Mouse (Mus musculus): Measurements from ENCODE around the gene Lypd4. TPM values are rescaled to one million over a fixed set of nuclear protein-coding genes. Genes with fewer than 3 reads are reported as not detected.
A peak's percentile ranks its signal among the peaks of the same experiment; 100 is the strongest.

Gene Lypd4
- 0.21 and 0.29 TPM in 2 replicates for polyA plus RNA-seq (2015; fragmentation: Nextera tagmentation; extraction: Ambion mirVana)

- no peak within 1 kb of the TSS for H3K4me3 ChIP-seq (ENCODE audit: low read length)
- no peaks in the 10 kb centered on the region; the same call in 1 of the 2 replicates for H3K27me3 ChIP-seq (replicated peaks; ENCODE audit: control insufficient read depth, insufficient read depth, low read length)
- peak within 1 kb of the TSS; percentile 25 for H3K4me2 ChIP-seq (ENCODE audit: low read length)
- no peaks in the 10 kb centered on the region for H3K36me3 ChIP-seq (ENCODE audit: control insufficient read depth, insufficient read depth, low read length)
- H3K9me3 ChIP-seq (ENCODE audit: control insufficient read depth, low read length) = 0 out of 2 replicates have a peak, but pooled peaks cover 3% of the 10 kb centered on the region
- no peak within 1 kb of the TSS for H3K27ac ChIP-seq (ENCODE audit: low read depth, low read length)
- peak; percentile 50; the same call in 1 of the 2 replicates for ATAC-seq
- no peaks in the 10 kb centered on the region for H3K4me1 ChIP-seq (ENCODE audit: control insufficient read depth, insufficient read depth, low read depth, low read length)
- WGBS = 50% methylated on average over 35 of the region's 41 CpGs
- no peak within 1 kb of the TSS for H3K9ac ChIP-seq (ENCODE audit: low read depth, low read length)
Measured at GRCm38 (mm10) chr7:24869532-24870165, at the start of gene Lypd4, which contains the start of gene Dmrtc2. Lypd4 (minus strand) TSS chr7:24869941. Dmrtc2 (plus strand) TSS chr7:24870057.

GRCm38 (mm10) chr7:24918763-24919323 lies 49.1 kb upstream of the Lypd4 start:
- ATAC-seq = no peak
- H3K36me3 ChIP-seq (ENCODE audit: control insufficient read depth, insufficient read depth, low read length) = peaks cover 50% of the 10 kb centered on the region
- H3K9ac ChIP-seq (ENCODE audit: low read depth, low read length) = no peak overlapping the region
- H3K4me2 ChIP-seq (ENCODE audit: low read length) = no peak overlapping the region
- H3K27me3 ChIP-seq (replicated peaks; ENCODE audit: control insufficient read depth, insufficient read depth, low read length) = no peaks in the 10 kb centered on the region
- no peaks in the 10 kb centered on the region for H3K9me3 ChIP-seq (ENCODE audit: control insufficient read depth, low read length)
- no peak overlapping the region for H3K4me3 ChIP-seq (ENCODE audit: low read length)
- WGBS = 91% methylated on average over 20 of the region's 20 CpGs
- no peak overlapping the region for H3K27ac ChIP-seq (ENCODE audit: low read depth, low read length)
- H3K4me1 ChIP-seq (ENCODE audit: control insufficient read depth, insufficient read depth, low read depth, low read length) = no peaks in the 10 kb centered on the region

GRCm38 (mm10) chr7:24912480-24912879 lies 42.7 kb upstream of the Lypd4 start:
- H3K4me1 ChIP-seq (ENCODE audit: control insufficient read depth, insufficient read depth, low read depth, low read length) = no peaks in the 10 kb centered on the region
- no peaks in the 10 kb centered on the region for H3K9me3 ChIP-seq (ENCODE audit: control insufficient read depth, low read length)
- H3K27me3 ChIP-seq (replicated peaks; ENCODE audit: control insufficient read depth, insufficient read depth, low read length) = no peaks in the 10 kb centered on the region
- 97% methylated on average over 14 of the region's 14 CpGs for WGBS
- ATAC-seq = no peak
- no peak overlapping the region for H3K9ac ChIP-seq (ENCODE audit: low read depth, low read length)
- H3K4me3 ChIP-seq (ENCODE audit: low read length) = no peak overlapping the region
- peaks cover 15% of the 10 kb centered on the region for H3K36me3 ChIP-seq (ENCODE audit: control insufficient read depth, insufficient read depth, low read length)
- H3K4me2 ChIP-seq (ENCODE audit: low read length) = no peak overlapping the region
- H3K27ac ChIP-seq (ENCODE audit: low read depth, low read length) = no peak overlapping the region

GRCm38 (mm10) chr7:24907211-24907748 lies 37.5 kb upstream of the Lypd4 start:
- Histone ChIP-seq H3K4me1 (ENCODE audit: control insufficient read depth, insufficient read depth, low read depth, low read length) (peaks cover 13% of the 10 kb centered on the region), H3K36me3 (ENCODE audit: control insufficient read depth, insufficient read depth, low read length) (no peaks in the 10 kb centered on the region), H3K9ac (ENCODE audit: low read depth, low read length) (0 out of 2 replicates have a peak overlapping the region, but pooled peaks have one; percentile 4), H3K9me3 (ENCODE audit: control insufficient read depth, low read length) (no peaks in the 10 kb centered on the region), H3K27me3 (replicated peaks; ENCODE audit: control insufficient read depth, insufficient read depth, low read length) (no peaks in the 10 kb centered on the region), H3K4me2 (ENCODE audit: low read length) (no peak overlapping the region), H3K27ac (ENCODE audit: low read depth, low read length) (no peak overlapping the region), H3K4me3 (ENCODE audit: low read length) (no peak overlapping the region)
- 43% methylated on average over 13 of the region's 13 CpGs for WGBS
- ATAC-seq = no peak

- ATAC-seq = no peak
- 36% methylated on average over 6 of the region's 6 CpGs for WGBS
- Histone ChIP-seq H3K4me2 (ENCODE audit: low read length) (no peak overlapping the region), H3K9ac (ENCODE audit: low read depth, low read length) (no peak overlapping the region), H3K9me3 (ENCODE audit: control insufficient read depth, low read length) (no peaks in the 10 kb centered on the region), H3K27me3 (replicated peaks; ENCODE audit: control insufficient read depth, insufficient read depth, low read length) (no peaks in the 10 kb centered on the region), H3K4me1 (ENCODE audit: control insufficient read depth, insufficient read depth, low read depth, low read length) (peaks cover 13% of the 10 kb centered on the region), H3K4me3 (ENCODE audit: low read length) (no peak overlapping the region), H3K36me3 (ENCODE audit: control insufficient read depth, insufficient read depth, low read length) (no peaks in the 10 kb centered on the region), H3K27ac (ENCODE audit: low read depth, low read length) (no peak overlapping the region)
Measured at GRCm38 (mm10) chr7:24906551-24906950, 36.8 kb upstream of the Lypd4 start.

GRCm38 (mm10) chr7:24904936-24905335 lies 35.2 kb upstream of the Lypd4 start:
- no peak for ATAC-seq
- no peaks in the 10 kb centered on the region for H3K27me3 ChIP-seq (replicated peaks; ENCODE audit: control insufficient read depth, insufficient read depth, low read length)
- peak overlapping the region; percentile 79 for H3K4me2 ChIP-seq (ENCODE audit: low read length)
- H3K4me1 ChIP-seq (ENCODE audit: control insufficient read depth, insufficient read depth, low read depth, low read length) = peaks cover 13% of the 10 kb centered on the region
- H3K4me3 ChIP-seq (ENCODE audit: low read length) = peak overlapping the region; percentile 62
- WGBS = 22% methylated on average over 2 of the region's 3 CpGs
- no peaks in the 10 kb centered on the region for H3K36me3 ChIP-seq (ENCODE audit: control insufficient read depth, insufficient read depth, low read length)
- H3K9ac ChIP-seq (ENCODE audit: low read depth, low read length) = peak overlapping the region; percentile 84; the same call in 1 of the 2 replicates
- peak overlapping the region; percentile 77; the same call in 1 of the 2 replicates for H3K27ac ChIP-seq (ENCODE audit: low read depth, low read length)
- H3K9me3 ChIP-seq (ENCODE audit: control insufficient read depth, low read length) = no peaks in the 10 kb centered on the region

- Histone ChIP-seq H3K4me3 (ENCODE audit: low read length) (peak overlapping the region; percentile 62), H3K4me2 (ENCODE audit: low read length) (peak overlapping the region; percentile 79), H3K27me3 (replicated peaks; ENCODE audit: control insufficient read depth, insufficient read depth, low read length) (no peaks in the 10 kb centered on the region), H3K4me1 (ENCODE audit: control insufficient read depth, insufficient read depth, low read depth, low read length) (peaks cover 13% of the 10 kb centered on the region), H3K9me3 (ENCODE audit: control insufficient read depth, low read length) (no peaks in the 10 kb centered on the region), H3K27ac (ENCODE audit: low read depth, low read length) (peak overlapping the region; percentile 77), H3K9ac (ENCODE audit: low read depth, low read length) (peak overlapping the region; percentile 84), H3K36me3 (ENCODE audit: control insufficient read depth, insufficient read depth, low read length) (no peaks in the 10 kb centered on the region)
- WGBS = under 1% methylated on average over 30 of the region's 30 CpGs
- peak; percentile 98 for ATAC-seq
Measured at GRCm38 (mm10) chr7:24904070-24904483, 34.3 kb upstream of the Lypd4 start.

GRCm38 (mm10) chr7:24903444-24903825 lies 33.7 kb upstream of the Lypd4 start:
- Histone ChIP-seq H3K27me3 (replicated peaks; ENCODE audit: control insufficient read depth, insufficient read depth, low read length) (no peaks in the 10 kb centered on the region), H3K9ac (ENCODE audit: low read depth, low read length) (peak overlapping the region; percentile 80), H3K4me2 (ENCODE audit: low read length) (peak overlapping the region; percentile 79), H3K27ac (ENCODE audit: low read depth, low read length) (no peak overlapping the region; the same call in none of the 2 replicates), H3K9me3 (ENCODE audit: control insufficient read depth, low read length) (no peaks in the 10 kb centered on the region), H3K36me3 (ENCODE audit: control insufficient read depth, insufficient read depth, low read length) (no peaks in the 10 kb centered on the region), H3K4me1 (ENCODE audit: control insufficient read depth, insufficient read depth, low read depth, low read length) (peaks cover 13% of the 10 kb centered on the region), H3K4me3 (ENCODE audit: low read length) (peak overlapping the region; percentile 62)
- ATAC-seq = no peak
- WGBS = 43% methylated on average over 10 of the region's 10 CpGs
